Mouse (Mus musculus) kidney, adult 8-10 months (tissue): ENCODE results near the gene Ltbp4.

Source experiments
- DNase-seq, 2 experiments: peaks; one replicate each; pipeline ENCODE4 v3.0.0; 2022

The Ltbp4 gene

DNA sequence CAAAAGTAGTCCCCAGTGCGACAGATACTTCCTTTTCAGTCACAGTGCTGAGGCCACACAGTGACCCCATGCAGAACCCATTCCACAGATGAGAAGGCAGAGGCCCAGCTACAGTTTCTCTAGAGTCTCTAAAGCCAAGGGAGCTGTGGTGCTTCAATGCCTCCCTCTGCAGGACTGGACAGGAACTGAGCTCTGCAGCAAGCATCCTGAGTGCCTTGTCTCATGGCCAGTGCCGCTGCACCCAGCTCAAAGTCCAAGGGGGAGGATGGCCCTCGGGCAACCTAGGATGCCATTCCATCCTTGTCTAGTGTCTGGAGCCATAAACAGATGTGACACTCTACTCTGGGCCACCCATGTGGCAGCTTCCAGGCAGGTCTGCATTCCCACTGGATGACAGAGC lies 81.8 kb downstream of the Ltbp4 start:
- DNase-seq = peak; percentile 54 to 71
